Mouse (Mus musculus) hindbrain, embryonic 11.5 days (tissue): ENCODE data around the gene Cdrt4. TPM values are rescaled to one million over a fixed set of nuclear protein-coding genes. Genes with fewer than 3 reads are reported as not detected.

Experiments used
- ATAC-seq: fragments of 200-750 bp; cut with Nextera tagmentation; 2 replicates; pipeline ENCODE4 v1.8.0; 2017; ENCODE audit warnings: mild to moderate bottlenecking, moderate TSS enrichment, moderate library complexity; ENCODE audit not compliant: low FRiP score
- DNase-seq: peaks from one replicate; pipeline ENCODE4 v3.0.0-alpha.2; 2015; ENCODE audit warnings: low spot score
- H3K27ac ChIP-seq: fragments of 300-500 bp; sonication (generic); 2 replicates; pipeline ENCODE4 v1.5.1; 2014; ENCODE audit warnings: mild to moderate bottlenecking, low read depth, low read length
- H3K27me3 ChIP-seq: fragments of 300-500 bp; sonication (generic); 2 replicates; pipeline ENCODE4 v1.6.1; 2014; ENCODE audit warnings: mild to moderate bottlenecking, low read length, moderate library complexity, mixed read lengths; ENCODE audit not compliant: control insufficient read depth, insufficient read depth
- H3K36me3 ChIP-seq: fragments of 300-500 bp; sonication (generic); 2 replicates; pipeline ENCODE4 v1.6.1; 2014; ENCODE audit warnings: mild to moderate bottlenecking, low read length, moderate library complexity, mixed read lengths; ENCODE audit not compliant: control insufficient read depth, insufficient read depth
- H3K4me1 ChIP-seq: fragments of 300-500 bp; sonication (generic); replicated peaks from 2 replicates; pipeline ENCODE4 v1.6.1; 2014; ENCODE audit warnings: low read length, mixed read lengths; ENCODE audit not compliant: control insufficient read depth, insufficient read depth
- H3K4me2 ChIP-seq: fragments of 300-500 bp; sonication (generic); replicated peaks from 2 replicates; pipeline ENCODE4 v1.6.1; 2014; ENCODE audit warnings: mild to moderate bottlenecking, low read depth, low read length
- H3K4me3 ChIP-seq: fragments of 300-500 bp; sonication (generic); 2 replicates; pipeline ENCODE4 v1.5.1; 2014; ENCODE audit warnings: low read depth, low read length
- H3K9ac ChIP-seq: fragments of 300-500 bp; sonication (generic); 2 replicates; pipeline ENCODE4 v1.6.1; 2014; ENCODE audit warnings: low read depth, low read length
- H3K9me3 ChIP-seq: fragments of 300-500 bp; sonication (generic); 2 replicates; pipeline ENCODE4 v1.6.1; 2016; ENCODE audit warnings: low read length; ENCODE audit not compliant: control insufficient read depth
- WGBS: fragments of 180-500 bp; shearing (Covaris S2); extraction: QIAGEN DNeasy Blood & Tissue Kit; methylation state at CpG from one replicate; pipeline ENCODE4 v1.1.7; 2014; 5-methylcytosine and 5-hydroxymethylcytosine counted together
- polyA plus RNA-seq: library from polyadenylated mRNA; unstranded; fragments of >200 nt; fragmentation: Nextera tagmentation; extraction: Ambion mirVana; gene quantifications from 2 replicates; pipeline ENCODE4 v1.2.1, GENCODE M21; 2014

The Cdrt4 gene
- polyA plus RNA-seq, 1 experiment from 2014 or later: not detected

DNA sequence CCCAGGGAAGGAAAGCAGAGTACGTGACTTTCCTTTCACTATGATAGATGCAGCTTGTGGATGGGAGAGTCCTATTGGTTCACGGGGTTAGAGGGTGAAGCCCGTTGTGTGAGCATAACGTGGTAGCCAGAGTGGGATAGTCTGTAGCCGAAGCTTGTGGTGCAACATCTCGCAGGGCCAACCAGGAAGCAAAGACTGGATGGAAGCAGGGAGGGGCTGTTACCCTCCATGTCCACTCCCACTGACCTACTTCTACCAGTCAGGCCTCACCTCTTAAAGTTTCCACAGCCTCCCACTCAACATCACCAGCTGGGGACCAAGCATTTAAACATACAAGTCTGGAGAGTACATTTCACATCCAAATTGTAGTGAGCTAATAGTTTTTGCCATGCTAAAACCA is 78.7 kb downstream of the Cdrt4 start:
- Histone ChIP-seq H3K9me3 (no peaks in the 10 kb centered on the region), H3K36me3 (no peaks in the 10 kb centered on the region), H3K4me2 (no peak overlapping the region), H3K4me3 (no peak overlapping the region), H3K27me3 (no peaks in the 10 kb centered on the region), H3K9ac (no peak overlapping the region), H3K4me1 (no peaks in the 10 kb centered on the region), H3K27ac (no peak overlapping the region)
- ATAC-seq (no peak), DNase-seq (no peak)
- WGBS: 91% methylated on average over 6 of the region's 6 CpGs

DNA sequence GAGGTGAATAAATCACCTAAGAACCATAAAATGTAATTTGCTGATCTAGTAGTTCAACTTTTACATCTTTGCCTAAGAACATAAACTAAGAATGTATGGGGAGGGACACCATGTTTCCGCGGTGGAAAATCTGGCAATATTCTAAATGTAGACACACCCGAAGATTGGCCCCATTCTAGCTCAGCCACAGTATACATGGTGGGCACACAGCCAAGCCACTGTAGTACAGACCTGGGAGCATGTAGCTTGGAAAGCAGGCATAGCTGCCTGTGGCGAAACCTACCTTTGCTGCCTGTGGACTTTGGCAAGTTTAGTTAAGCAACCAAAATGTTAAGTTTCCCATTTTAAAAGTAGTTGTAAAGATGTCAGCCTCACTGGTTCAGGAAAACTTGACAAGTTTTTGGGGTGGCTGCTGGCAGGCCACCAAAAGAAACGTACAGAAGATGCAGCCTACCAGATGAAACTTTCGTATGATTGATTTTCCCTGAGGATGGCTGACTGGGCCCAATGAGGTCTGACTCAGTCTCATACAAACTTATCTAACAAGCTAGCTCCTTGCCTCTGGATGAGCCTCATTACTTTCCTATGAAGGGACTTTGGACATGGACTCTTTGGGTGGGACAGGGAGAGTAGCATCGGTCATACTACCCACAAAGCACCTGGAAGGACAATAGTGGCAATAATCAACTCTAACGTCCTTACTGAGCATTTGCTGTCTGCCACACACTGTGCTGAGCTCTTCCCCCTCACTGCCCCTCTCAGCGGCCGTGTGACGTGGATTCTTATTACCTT is 84.6 kb downstream of the Cdrt4 start:
- Histone ChIP-seq H3K27me3 (no peaks in the 10 kb centered on the region), H3K27ac (no peak overlapping the region), H3K4me3 (no peak overlapping the region), H3K9me3 (no peaks in the 10 kb centered on the region), H3K36me3 (no peaks in the 10 kb centered on the region), H3K4me2 (no peak overlapping the region), H3K9ac (no peak overlapping the region), H3K4me1 (0 out of 2 replicates have a peak, but pooled peaks cover 4% of the 10 kb centered on the region)
- DNase-seq (no peak), ATAC-seq (no peak)
- 83% methylated on average over 11 of the region's 11 CpGs for WGBS

DNA sequence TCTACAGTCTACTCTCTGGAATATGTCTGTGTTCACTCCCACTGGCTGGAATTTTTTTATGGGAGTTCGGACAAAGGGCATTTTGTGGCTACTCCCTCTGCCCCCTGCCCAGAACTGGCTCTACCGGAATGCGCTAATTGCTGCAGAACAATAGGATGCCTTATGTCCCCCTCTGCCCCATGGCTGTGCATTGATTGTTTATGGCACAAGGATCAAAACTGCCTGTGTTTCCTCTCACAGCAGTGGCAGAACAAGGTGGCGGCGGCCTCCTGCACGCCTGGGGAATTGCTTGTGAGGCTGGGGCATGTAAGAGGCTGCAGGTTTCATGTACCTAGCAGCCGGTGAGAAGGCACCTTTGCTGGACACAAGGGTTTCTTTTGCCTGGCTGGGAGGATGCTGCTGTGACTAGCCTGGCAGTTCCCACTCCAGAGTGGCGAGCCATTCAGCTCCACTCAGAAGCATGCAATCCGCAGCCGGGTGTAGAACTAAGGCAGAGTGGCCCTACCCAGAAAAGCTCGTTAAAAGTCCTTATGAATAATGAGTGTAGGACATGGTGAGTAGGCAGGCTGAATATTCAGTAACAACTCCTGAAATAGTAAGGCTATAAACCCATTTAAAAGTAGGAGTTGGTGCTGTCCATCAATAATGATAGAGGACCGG is 89.1 kb downstream of the Cdrt4 start:
- no peaks in the 10 kb centered on the region for H3K9me3 ChIP-seq
- no peak overlapping the region for H3K4me3 ChIP-seq
- WGBS: 57% methylated on average over 12 of the region's 12 CpGs
- no peak for DNase-seq
- no peaks in the 10 kb centered on the region for H3K27me3 ChIP-seq
- H3K9ac ChIP-seq: no peak overlapping the region
- H3K4me1 ChIP-seq: 0 out of 2 replicates have a peak, but pooled peaks cover 4% of the 10 kb centered on the region
- no peaks in the 10 kb centered on the region for H3K36me3 ChIP-seq
- ATAC-seq: no peak
- H3K4me2 ChIP-seq: no peak overlapping the region
- H3K27ac ChIP-seq: 0 out of 2 replicates have a peak overlapping the region, but pooled peaks have one; percentile 27

Other genes with a start within 250 kb of the Cdrt4 start
- 14.0 and 15.1 TPM in 2 replicates for gene Zfp287, start 219.3 kb upstream of the Cdrt4 start, polyA plus RNA-seq
- gene Gm10428, start 198.1 kb upstream of the Cdrt4 start, polyA plus RNA-seq: not detected in 2 replicates
- gene Zfp286, start 161.7 kb upstream of the Cdrt4 start, polyA plus RNA-seq: 27.4 and 31.1 TPM in 2 replicates
- 5.3 and 6.4 TPM in 2 replicates for gene Trim16, start 131.0 kb upstream of the Cdrt4 start, polyA plus RNA-seq
- 0.49 and 0.65 TPM in 2 replicates for gene Fbxw10, start 104.1 kb upstream of the Cdrt4 start, polyA plus RNA-seq
- gene Tvp23b, start 71.7 kb upstream of the Cdrt4 start, polyA plus RNA-seq: 41.7 and 53.0 TPM in 2 replicates
- 0.12 TPM in 1 of 2 replicates, not detected in the other for gene Tekt3, start 110.5 kb downstream of the Cdrt4 start, polyA plus RNA-seq
- 58.0 and 64.2 TPM in 2 replicates for gene Pmp22, start 177.8 kb downstream of the Cdrt4 start, polyA plus RNA-seq